Mouse (Mus musculus) brain, embryonic 14.5 days (tissue): ENCODE results near the gene Gm19935.

Source experiments
- CTCF ChIP-seq: fragments of 200-500 bp; IDR thresholded peaks from 2 replicates; pipeline ENCODE4 v1.5.1; 2012; ENCODE audit warnings: inconsistent platforms, mild to moderate bottlenecking, moderate library complexity, borderline replicate concordance; ENCODE audit not compliant: insufficient read depth, insufficient read length; ENCODE audit errors: extremely low read depth
- POLR2A ChIP-seq: fragments of 200-500 bp; IDR thresholded peaks from 2 replicates; pipeline ENCODE4 v1.6.1; 2012; ENCODE audit warnings: mild to moderate bottlenecking, inconsistent platforms, borderline replicate concordance; ENCODE audit not compliant: poor library complexity, insufficient read depth, insufficient read length, severe bottlenecking; ENCODE audit errors: extremely low read depth

DNA sequence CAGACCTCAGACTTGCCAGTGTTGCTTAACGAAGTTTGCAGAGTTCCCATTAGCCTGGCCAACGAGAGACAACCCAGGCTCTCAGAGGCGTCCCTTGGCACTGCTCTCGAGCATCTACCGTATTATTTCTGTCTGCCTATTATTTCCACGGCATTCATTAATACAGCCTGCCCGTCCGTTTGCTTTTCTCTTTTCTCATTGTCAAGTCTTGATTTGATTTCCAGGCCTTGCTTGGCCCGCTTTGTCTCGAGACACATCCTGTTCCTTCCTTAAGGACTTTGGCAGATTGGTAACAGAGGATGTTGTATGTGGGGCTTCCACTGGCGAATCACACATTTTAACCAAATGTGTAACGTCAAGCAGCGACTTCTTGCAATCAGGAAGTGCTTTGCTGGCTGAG lies 24.1 kb upstream of the Gm19935 start:
- TF ChIP-seq CTCF (no peak), POLR2A (no peak)
